Mouse (Mus musculus): ENCODE results near the gene Map10. TPM values are rescaled to one million over a fixed set of nuclear protein-coding genes. Genes with fewer than 3 reads are reported as not detected.

Gene Map10
- polyA plus RNA-seq, 1 experiment from 2014 or later: 5.4 TPM

GRCm38 (mm10) chr8:125675796-125676195 is 6.2 kb downstream of the Map10 start:
- 76% methylated on average over 3 of the region's 3 CpGs for WGBS
- Histone ChIP-seq H3K9ac (ENCODE audit: low read length) (no peak overlapping the region), H3K4me2 (ENCODE audit: low read length) (no peak overlapping the region), H3K27me3 (replicated peaks; ENCODE audit: control insufficient read depth, insufficient read depth, low read length) (no peaks in the 10 kb centered on the region), H3K4me1 (replicated peaks; ENCODE audit: control insufficient read depth, insufficient read depth, low read length) (no peaks in the 10 kb centered on the region), H3K9me3 (ENCODE audit: control insufficient read depth, low read length) (peaks cover 16% of the 10 kb centered on the region), H3K4me3 (ENCODE audit: low read depth, low read length) (no peak overlapping the region), H3K36me3 (ENCODE audit: control insufficient read depth, insufficient read depth, low read length) (0 out of 2 replicates have a peak, but pooled peaks cover 4% of the 10 kb centered on the region), H3K27ac (ENCODE audit: low read depth) (no peak overlapping the region)
- DNase-seq (ENCODE audit: low spot score): no peak
- no peak for ATAC-seq (replicated peaks; ENCODE audit: low FRiP score, low TSS enrichment, low read depth)

GRCm38 (mm10) chr8:125677484-125677883 is 7.9 kb downstream of the Map10 start:
- H3K4me2 ChIP-seq (ENCODE audit: low read length): no peak overlapping the region
- H3K4me1 ChIP-seq (replicated peaks; ENCODE audit: control insufficient read depth, insufficient read depth, low read length): no peaks in the 10 kb centered on the region
- DNase-seq (ENCODE audit: low spot score) (no peak), ATAC-seq (replicated peaks; ENCODE audit: low FRiP score, low TSS enrichment, low read depth) (no peak)
- no peak overlapping the region for H3K27ac ChIP-seq (ENCODE audit: low read depth)
- H3K4me3 ChIP-seq (ENCODE audit: low read depth, low read length): no peak overlapping the region
- WGBS: 92% methylated on average over 6 of the region's 6 CpGs
- H3K9ac ChIP-seq (ENCODE audit: low read length): no peak overlapping the region
- no peaks in the 10 kb centered on the region for H3K36me3 ChIP-seq (ENCODE audit: control insufficient read depth, insufficient read depth, low read length)
- no peaks in the 10 kb centered on the region for H3K9me3 ChIP-seq (ENCODE audit: control insufficient read depth, low read length)
- no peaks in the 10 kb centered on the region for H3K27me3 ChIP-seq (replicated peaks; ENCODE audit: control insufficient read depth, insufficient read depth, low read length)

GRCm38 (mm10) chr8:125678854-125679648 is 9.4 kb downstream of the Map10 start:
- Histone ChIP-seq H3K4me2 (ENCODE audit: low read length) (no peak overlapping the region), H3K4me3 (ENCODE audit: low read depth, low read length) (no peak overlapping the region), H3K9ac (ENCODE audit: low read length) (no peak overlapping the region), H3K27me3 (replicated peaks; ENCODE audit: control insufficient read depth, insufficient read depth, low read length) (no peaks in the 10 kb centered on the region), H3K4me1 (replicated peaks; ENCODE audit: control insufficient read depth, insufficient read depth, low read length) (no peaks in the 10 kb centered on the region), H3K36me3 (ENCODE audit: control insufficient read depth, insufficient read depth, low read length) (no peaks in the 10 kb centered on the region), H3K9me3 (ENCODE audit: control insufficient read depth, low read length) (no peaks in the 10 kb centered on the region), H3K27ac (ENCODE audit: low read depth) (no peak overlapping the region)
- WGBS: 62% methylated on average over 8 of the region's 8 CpGs
- no peak for DNase-seq (ENCODE audit: low spot score)
- ATAC-seq (replicated peaks; ENCODE audit: low FRiP score, low TSS enrichment, low read depth): no peak

DNA sequence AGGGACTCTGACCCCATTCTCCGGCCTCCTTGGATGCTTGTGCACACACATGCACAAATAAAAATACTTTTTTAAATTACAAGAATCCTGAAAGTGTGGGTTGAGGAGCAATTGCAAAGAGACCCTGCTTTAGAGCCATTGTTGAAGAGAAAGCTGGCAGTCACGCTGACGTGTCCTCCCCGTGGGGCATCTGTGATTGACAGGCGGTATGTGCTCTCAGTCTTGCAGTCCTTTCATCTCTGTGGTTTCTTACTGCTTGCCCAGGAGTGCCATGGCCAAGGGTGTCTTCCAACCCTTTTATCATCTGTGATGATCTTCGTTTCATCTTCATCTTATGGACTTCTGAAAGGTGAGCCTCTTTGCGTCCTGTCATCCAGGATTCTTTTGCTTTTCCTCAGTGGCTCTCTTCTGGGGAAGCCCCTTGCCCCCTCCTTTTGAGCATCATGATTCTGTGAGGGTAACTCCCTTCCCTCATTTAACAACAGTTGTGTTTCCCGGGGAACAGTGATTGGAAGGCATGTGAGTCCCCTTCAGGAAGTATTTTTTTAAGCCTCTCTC is 11.3 kb downstream of the Map10 start:
- WGBS: 59% methylated on average over 8 of the region's 8 CpGs
- Histone ChIP-seq H3K4me1 (replicated peaks; ENCODE audit: control insufficient read depth, insufficient read depth, low read length) (no peaks in the 10 kb centered on the region), H3K9ac (ENCODE audit: low read length) (no peak overlapping the region), H3K4me3 (ENCODE audit: low read depth, low read length) (no peak overlapping the region), H3K36me3 (ENCODE audit: control insufficient read depth, insufficient read depth, low read length) (no peaks in the 10 kb centered on the region), H3K27me3 (replicated peaks; ENCODE audit: control insufficient read depth, insufficient read depth, low read length) (no peaks in the 10 kb centered on the region), H3K4me2 (ENCODE audit: low read length) (no peak overlapping the region), H3K27ac (ENCODE audit: low read depth) (no peak overlapping the region), H3K9me3 (ENCODE audit: control insufficient read depth, low read length) (no peaks in the 10 kb centered on the region)
- ATAC-seq (replicated peaks; ENCODE audit: low FRiP score, low TSS enrichment, low read depth): no peak
- no peak for DNase-seq (ENCODE audit: low spot score)

GRCm38 (mm10) chr8:125685216-125685760 is 15.7 kb downstream of the Map10 start:
- H3K9ac ChIP-seq (ENCODE audit: low read length): no peak overlapping the region
- ATAC-seq (replicated peaks; ENCODE audit: low FRiP score, low TSS enrichment, low read depth) (no peak), DNase-seq (ENCODE audit: low spot score) (no peak)
- no peak overlapping the region for H3K4me2 ChIP-seq (ENCODE audit: low read length)
- H3K27me3 ChIP-seq (replicated peaks; ENCODE audit: control insufficient read depth, insufficient read depth, low read length): no peaks in the 10 kb centered on the region
- no peak overlapping the region for H3K4me3 ChIP-seq (ENCODE audit: low read depth, low read length)
- WGBS: 55% methylated on average over 6 of the region's 6 CpGs
- no peaks in the 10 kb centered on the region for H3K36me3 ChIP-seq (ENCODE audit: control insufficient read depth, insufficient read depth, low read length)
- H3K4me1 ChIP-seq (replicated peaks; ENCODE audit: control insufficient read depth, insufficient read depth, low read length): no peaks in the 10 kb centered on the region
- H3K9me3 ChIP-seq (ENCODE audit: control insufficient read depth, low read length): no peaks in the 10 kb centered on the region
- no peak overlapping the region for H3K27ac ChIP-seq (ENCODE audit: low read depth)

DNA sequence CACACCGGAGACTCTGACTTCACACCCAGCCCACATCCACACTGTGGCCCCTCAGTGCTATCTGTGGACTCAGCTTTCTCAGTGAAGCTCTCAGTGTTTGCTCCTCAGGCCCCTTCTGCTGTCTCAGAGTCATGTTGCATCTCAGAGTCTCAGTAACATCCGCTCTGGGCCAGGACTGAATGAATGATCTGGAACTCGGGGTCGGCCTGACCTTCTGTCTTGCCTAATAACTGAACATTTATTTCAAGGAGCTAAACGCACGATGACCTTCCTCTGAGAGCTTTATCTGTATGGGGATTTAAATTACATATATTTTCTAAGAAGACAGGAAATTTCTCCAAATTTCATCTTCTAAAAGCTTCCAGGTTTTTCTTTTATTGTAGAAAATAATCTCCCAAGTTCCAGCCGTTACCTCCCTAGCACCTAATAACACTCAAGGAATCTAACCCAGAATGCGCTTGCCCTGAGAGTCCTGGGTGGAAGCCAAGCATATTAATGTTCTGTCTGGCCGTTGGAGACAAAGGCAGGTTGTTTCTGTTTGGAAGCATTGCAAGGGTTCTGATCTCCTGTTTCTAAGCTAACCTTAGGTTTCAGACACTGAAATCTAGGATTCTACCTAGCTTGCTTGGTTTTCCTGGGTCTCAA is 16.7 kb downstream of the Map10 start:
- DNase-seq (ENCODE audit: low spot score): no peak

DNA sequence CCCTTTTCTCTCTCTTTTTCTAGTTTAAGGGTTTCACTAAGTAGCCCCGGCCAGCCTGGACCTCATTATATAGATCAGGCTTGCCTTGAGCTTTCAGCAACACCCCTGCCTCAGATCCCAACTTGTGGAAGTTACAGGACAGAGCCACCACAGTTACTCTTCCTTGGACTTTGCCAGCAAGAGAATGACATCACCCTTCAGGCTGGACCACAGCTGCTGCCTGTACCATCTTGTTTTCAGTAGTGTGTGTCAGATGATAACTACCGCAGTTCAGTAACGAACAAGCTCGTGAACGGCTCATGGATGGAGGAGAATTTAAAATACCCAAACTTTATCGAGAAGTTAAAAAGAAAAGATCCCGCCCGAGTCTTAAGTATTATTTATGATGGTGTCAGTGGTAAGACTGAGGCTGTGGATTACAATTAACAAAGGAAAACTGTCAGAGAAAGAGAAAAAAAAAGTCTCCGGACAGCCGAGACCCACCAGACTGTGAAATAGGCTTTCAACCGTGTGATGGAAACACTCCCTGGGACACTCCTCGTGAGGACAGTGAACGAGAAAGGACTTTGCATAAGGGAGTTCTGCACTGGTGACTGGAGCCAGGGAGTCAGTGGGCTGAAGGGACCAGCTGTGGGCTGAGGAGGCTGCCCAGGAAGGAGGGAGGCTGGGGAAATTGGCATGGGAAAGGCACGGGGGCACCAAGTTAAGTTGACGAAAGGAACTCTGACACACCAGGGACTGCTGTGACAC is 20.7 kb downstream of the Map10 start:
- DNase-seq (ENCODE audit: low spot score) (no peak), ATAC-seq (replicated peaks; ENCODE audit: low FRiP score, low TSS enrichment, low read depth) (no peak)
- H3K9ac ChIP-seq (ENCODE audit: low read length): no peak overlapping the region

More for the DNA sequence above, 16.7 kb downstream of the Map10 start:
- Histone ChIP-seq H3K9ac (ENCODE audit: low read length) (no peak overlapping the region), H3K4me3 (ENCODE audit: low read depth, low read length) (no peak overlapping the region), H3K4me1 (replicated peaks; ENCODE audit: control insufficient read depth, insufficient read depth, low read length) (no peaks in the 10 kb centered on the region), H3K4me2 (ENCODE audit: low read length) (no peak overlapping the region), H3K27me3 (replicated peaks; ENCODE audit: control insufficient read depth, insufficient read depth, low read length) (no peaks in the 10 kb centered on the region), H3K9me3 (ENCODE audit: control insufficient read depth, low read length) (no peaks in the 10 kb centered on the region), H3K27ac (ENCODE audit: low read depth) (no peak overlapping the region), H3K36me3 (ENCODE audit: control insufficient read depth, insufficient read depth, low read length) (no peaks in the 10 kb centered on the region)
- ATAC-seq (replicated peaks; ENCODE audit: low FRiP score, low TSS enrichment, low read depth): no peak
- WGBS: 69% methylated on average over 9 of the region's 9 CpGs

DNA sequence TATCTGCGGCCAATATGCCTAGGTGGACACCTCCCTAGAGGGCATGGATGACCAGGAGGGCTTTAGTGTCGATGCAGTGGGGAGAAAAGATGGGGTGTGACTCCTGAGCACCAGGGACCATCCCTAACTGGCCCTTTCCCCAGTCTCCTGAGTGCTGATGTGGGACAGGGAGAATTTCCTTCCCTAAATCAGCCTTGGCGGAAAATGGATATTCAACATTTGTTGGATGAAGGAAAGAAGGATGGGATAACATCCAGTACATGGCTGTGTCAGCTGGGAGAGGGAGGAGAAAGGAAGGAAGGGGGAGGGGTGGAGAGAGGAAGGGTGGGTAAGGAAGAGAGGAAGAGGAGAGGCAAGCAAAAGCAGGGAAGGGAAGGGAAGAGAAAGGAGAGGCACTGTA is 21.3 kb downstream of the Map10 start:
- ATAC-seq (replicated peaks; ENCODE audit: low FRiP score, low TSS enrichment, low read depth) (no peak), DNase-seq (ENCODE audit: low spot score) (no peak)
- H3K27ac ChIP-seq (ENCODE audit: low read depth): no peak overlapping the region

More for the DNA sequence above, 20.7 kb downstream of the Map10 start:
- Histone ChIP-seq H3K4me3 (ENCODE audit: low read depth, low read length) (no peak overlapping the region), H3K36me3 (ENCODE audit: control insufficient read depth, insufficient read depth, low read length) (no peaks in the 10 kb centered on the region), H3K27ac (ENCODE audit: low read depth) (no peak overlapping the region), H3K4me1 (replicated peaks; ENCODE audit: control insufficient read depth, insufficient read depth, low read length) (no peaks in the 10 kb centered on the region), H3K27me3 (replicated peaks; ENCODE audit: control insufficient read depth, insufficient read depth, low read length) (no peaks in the 10 kb centered on the region), H3K9me3 (ENCODE audit: control insufficient read depth, low read length) (no peaks in the 10 kb centered on the region), H3K4me2 (ENCODE audit: low read length) (no peak overlapping the region)
- 78% methylated on average over 15 of the region's 15 CpGs for WGBS

More for the DNA sequence above, 21.3 kb downstream of the Map10 start:
- WGBS: 86% methylated on average over 3 of the region's 3 CpGs
- Histone ChIP-seq H3K4me3 (ENCODE audit: low read depth, low read length) (no peak overlapping the region), H3K4me1 (replicated peaks; ENCODE audit: control insufficient read depth, insufficient read depth, low read length) (no peaks in the 10 kb centered on the region), H3K9ac (ENCODE audit: low read length) (no peak overlapping the region), H3K9me3 (ENCODE audit: control insufficient read depth, low read length) (no peaks in the 10 kb centered on the region), H3K4me2 (ENCODE audit: low read length) (no peak overlapping the region), H3K27me3 (replicated peaks; ENCODE audit: control insufficient read depth, insufficient read depth, low read length) (no peaks in the 10 kb centered on the region), H3K36me3 (ENCODE audit: control insufficient read depth, insufficient read depth, low read length) (no peaks in the 10 kb centered on the region)
